Mouse (Mus musculus) left cerebral cortex, adult 18-20 months (tissue): ENCODE data around the gene Bco1. TPM values are rescaled to one million over a fixed set of nuclear protein-coding genes. Genes with fewer than 3 reads are reported as not detected.

ENCODE experiments used
- DNase-seq, 2 experiments: peaks; one replicate each; pipeline ENCODE4 v3.0.0; 2021 to 2022; ENCODE audit warnings: low spot score in 2 of 2, mixed read lengths in 1 of 2
- total RNA-seq, 2 experiments: library from RNA; stranded (reverse); gene quantifications; 2 replicates each; pipeline ENCODE4 v1.2.3; 2021

Gene Bco1
- total RNA-seq, 2 experiments from 2014 or later, result not detected

- no peak for DNase-seq
These were observed 8.6 kb upstream of the Bco1 start for GRCm38 (mm10) chr8:117087036-117087435.

DNA sequence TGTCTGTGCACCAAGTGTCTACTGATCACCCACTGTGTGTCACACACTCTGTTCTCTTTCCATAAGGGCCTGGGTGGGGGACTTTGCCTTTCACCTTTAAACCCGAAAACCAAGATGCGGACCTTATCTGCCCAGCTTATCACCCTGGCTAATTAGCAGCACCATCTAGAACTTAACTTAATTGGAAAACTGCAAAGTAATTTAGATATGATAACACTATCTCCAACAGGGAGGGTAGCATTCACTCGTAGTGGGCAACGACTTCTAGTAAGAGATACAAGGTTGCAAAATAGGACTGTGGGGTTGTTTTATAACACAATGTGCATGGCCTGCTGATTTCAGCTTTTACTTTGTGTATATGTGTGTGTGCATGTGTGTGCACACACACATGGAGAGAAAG lies 5.9 kb upstream of the Bco1 start:
- DNase-seq, result no peak

- DNase-seq, result peak; percentile 46 to 53
These were observed 1.6 kb upstream of the Bco1 start for GRCm38 (mm10) chr8:117094053-117094452.

DNA sequence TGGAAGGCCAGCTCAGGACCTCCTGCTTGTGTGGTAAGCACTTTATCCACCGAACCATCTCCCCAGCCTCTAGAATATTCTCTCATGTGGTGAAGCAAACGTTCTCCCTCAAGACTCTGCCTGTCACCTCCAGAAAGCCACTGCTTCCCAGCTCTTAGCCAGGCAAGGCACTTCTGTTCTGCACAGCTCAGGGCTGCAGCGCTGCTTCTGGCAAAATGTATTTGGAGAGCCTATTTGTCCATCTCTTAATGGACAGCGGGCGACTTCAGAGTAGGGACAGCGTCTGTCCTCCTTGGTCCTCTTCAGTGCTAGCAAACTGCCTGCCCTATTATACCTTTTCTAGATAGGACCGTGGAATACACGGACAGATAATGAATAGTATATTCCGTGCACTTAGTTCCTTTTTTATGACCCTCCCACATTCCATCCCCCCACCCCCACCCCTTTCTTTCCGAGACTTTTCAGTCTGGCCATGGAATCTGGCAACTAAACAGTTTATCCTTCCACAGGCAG lies 1.5 kb downstream of the Bco1 start:
- no peak for DNase-seq

GRCm38 (mm10) chr8:117097564-117098191 lies 2.0 kb downstream of the Bco1 start:
- peak in 1 of 2 experiments; percentile 21 for DNase-seq

- peak; percentile 74 to 85 for DNase-seq
These were observed 11.9 kb downstream of the Bco1 start for GRCm38 (mm10) chr8:117107533-117107932.

DNA sequence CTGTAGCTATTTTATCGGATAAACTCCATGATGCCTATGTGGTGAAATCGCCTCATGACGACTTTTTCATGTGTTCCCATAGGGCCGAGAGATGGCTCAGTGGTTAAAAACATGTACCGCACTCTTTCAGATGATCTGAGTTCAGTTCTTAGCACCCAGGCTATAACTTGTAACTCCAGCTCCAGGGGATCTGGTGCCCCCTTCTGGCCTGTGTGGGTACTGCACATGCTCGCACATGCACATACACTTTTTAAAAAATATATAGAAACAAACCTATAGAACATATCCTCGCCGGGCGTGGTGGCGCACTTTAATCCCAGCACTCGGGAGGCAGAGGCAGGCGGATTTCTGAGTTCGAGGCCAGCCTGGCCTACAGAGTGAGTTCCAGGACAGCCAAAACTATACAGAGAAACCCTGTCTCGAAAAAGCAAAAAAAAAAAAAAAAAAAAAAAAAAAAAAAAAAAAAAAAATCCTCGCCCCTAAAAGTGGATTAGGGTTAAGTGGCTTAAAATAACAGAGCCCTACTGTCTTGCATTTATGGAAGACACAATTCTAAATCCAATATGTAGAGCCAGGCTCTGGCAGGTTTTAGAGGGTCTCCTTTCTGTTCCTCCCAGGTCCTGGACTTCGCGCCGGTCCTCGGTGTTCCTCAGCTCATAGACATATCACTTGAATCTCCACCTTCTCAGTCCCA lies 13.5 kb downstream of the Bco1 start:
- no peak for DNase-seq

- peak; percentile 23 to 47 for DNase-seq
These were observed 14.2 kb downstream of the Bco1 start for GRCm38 (mm10) chr8:117109801-117110390.

- DNase-seq, result no peak
These were observed 16.0 kb downstream of the Bco1 start for GRCm38 (mm10) chr8:117111641-117112040.

GRCm38 (mm10) chr8:117112261-117112660 lies 16.6 kb downstream of the Bco1 start:
- DNase-seq, result no peak

DNA sequence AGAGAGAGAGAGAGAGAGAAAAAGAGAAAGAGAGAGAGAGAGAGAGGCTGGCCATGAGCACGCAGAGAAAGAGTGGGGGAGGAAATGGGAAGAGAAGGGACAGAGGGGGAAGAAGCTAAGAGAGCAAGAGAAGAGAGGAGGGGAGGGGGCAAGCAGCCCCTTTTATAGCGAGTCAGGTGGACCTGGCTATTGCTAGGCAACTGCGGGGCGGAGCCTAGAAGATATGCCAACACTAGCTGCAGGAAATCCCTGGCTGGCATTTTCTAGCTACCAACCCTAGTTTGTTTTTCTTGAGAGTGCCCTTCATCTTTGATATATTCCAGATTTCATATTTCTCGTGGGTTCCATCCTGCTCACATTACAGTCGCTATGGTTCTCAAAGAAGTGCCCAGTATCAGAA lies 19.4 kb downstream of the Bco1 start:
- no peak for DNase-seq

- DNase-seq, result no peak
These were observed 20.2 kb downstream of the Bco1 start for GRCm38 (mm10) chr8:117115676-117116446.

GRCm38 (mm10) chr8:117116534-117116933 lies 20.9 kb downstream of the Bco1 start:
- DNase-seq, result no peak

DNA sequence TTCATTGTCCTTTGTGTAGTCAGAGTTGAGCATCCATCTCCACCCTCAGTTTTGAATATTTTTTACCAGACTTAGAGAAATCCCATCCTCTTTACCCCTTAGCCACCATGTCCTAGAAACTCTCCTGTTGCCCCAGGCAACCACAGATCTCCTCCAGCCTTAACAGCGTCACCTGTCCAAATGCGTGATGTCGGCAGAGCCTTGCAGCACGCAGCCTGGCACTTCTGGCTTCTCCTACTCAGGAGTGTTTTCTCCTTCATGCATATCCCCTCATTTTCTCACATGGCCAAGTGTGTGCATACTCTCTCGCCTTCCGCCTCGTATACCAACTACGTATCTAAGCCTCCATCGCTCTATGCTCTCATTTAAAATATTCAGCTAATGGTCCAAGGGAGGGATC lies 22.8 kb downstream of the Bco1 start:
- peak in 1 of 2 experiments; percentile 15 for DNase-seq

DNA sequence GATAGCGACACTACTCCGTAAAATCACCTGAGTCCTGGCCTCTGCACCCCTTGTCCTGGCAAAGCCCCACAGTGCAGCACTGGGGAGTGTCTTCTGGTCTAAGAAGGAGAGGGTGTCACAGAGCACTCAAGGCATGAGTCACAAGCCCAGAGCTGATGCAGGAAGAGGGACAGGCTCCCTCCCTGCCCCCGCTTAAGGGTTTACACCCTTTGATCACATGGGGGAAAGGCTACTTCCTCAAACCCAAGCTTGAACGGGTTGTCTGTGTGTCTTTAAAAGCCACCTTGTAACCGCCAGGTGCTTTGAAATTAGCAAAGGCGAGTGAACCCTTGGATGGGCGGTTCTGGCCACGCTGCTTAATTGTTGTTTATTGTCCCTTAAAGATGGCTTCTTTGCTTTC lies 25.6 kb downstream of the Bco1 start:
- DNase-seq, result no peak

DNA sequence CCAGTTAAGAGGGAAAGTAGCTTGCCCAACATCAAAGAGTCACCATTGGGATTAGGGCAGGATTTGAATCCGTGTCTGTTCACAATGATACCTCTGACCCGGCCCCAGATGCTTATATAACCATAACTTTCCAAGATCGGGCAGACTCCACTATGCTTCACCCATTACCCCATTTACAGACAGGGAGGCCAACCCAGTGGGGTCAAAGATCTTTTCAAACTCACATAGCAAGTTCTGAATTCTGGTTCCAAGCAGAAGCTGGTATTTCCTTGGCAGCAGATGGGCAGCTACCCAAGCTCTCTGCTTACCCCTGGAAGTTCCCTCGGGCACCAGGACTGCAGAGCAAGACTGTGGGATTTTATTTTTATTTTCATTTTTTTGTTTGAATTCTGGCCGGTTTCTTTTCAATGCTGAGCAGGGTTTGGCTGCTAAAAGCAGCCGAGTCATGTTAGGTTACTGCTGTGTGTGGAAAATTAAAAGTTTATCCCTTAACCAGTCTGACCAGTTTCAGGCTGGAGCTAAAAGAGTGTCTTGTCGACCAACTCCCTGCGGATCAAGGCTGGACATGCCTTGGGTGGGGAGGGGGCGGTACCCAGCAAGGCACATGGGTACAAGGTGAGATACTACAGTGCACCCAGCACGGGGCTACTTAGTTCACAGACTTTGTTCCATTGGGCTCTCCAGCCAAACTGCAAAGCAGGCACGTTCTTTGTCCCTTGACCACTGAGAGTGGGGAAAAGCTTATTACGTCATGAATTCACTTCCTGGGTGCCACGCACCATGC lies 28.4 kb downstream of the Bco1 start:
- no peak for DNase-seq

DNA sequence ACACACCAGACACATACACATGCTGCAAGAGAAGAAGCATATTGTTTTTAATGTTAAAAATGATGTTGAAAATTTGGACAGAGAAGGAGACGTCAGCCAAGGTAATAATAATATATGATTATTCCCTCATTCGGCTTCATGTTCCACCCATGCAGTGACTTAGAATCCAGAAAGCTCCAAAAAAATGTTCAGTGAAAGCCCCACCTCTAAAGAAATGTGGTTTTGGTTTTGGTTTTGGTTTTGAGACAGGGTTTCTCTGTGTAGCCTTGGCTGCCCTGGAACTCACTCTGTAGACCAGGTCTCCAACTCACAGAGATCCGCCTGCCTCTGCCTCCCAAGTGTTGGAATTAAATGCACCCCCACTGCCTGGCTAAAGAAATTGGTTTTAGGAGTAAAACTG lies 30.2 kb downstream of the Bco1 start:
- DNase-seq, result no peak

- DNase-seq, result no peak
These were observed 30.8 kb downstream of the Bco1 start for GRCm38 (mm10) chr8:117126411-117126810.

DNA sequence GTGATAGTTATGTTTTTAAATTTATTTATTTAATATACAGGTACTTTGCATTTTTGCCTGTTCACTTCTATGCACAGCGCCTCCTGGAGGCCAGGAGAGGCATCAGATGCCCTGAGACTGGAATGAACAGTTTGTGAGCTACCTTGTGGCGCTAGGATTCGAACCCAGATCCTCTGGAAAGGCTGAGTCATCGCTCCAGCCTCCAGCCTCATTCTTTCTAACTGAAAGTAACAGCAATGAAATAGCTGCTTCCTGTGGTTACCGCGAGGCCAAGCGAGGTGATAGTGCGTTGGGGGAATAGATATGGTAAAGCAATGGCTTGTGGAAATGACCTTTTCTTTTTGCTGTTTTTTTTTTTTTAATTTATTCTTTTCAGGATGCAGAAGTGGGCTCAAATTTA lies 31.4 kb downstream of the Bco1 start:
- no peak for DNase-seq

GRCm38 (mm10) chr8:117133702-117134101 lies 38.0 kb downstream of the Bco1 start:
- DNase-seq, result no peak

- no peak for DNase-seq
These were observed 40.7 kb downstream of the Bco1 start for GRCm38 (mm10) chr8:117136351-117136750.
